Mouse (Mus musculus) megakaryocyte, embryonic 14.5 days (primary cell): ENCODE data around the gene Il17rc. TPM values are rescaled to one million over a fixed set of nuclear protein-coding genes. Genes with fewer than 3 reads are reported as not detected.
A peak's percentile ranks its signal among the peaks of the same experiment; 100 is the strongest.

Experiments
- H3K27me3 ChIP-seq: replicated peaks from 2 replicates; pipeline ENCODE3; 2012; ENCODE audit warnings: inconsistent platforms
- H3K36me3 ChIP-seq: replicated peaks from 2 replicates; pipeline ENCODE3; 2012; ENCODE audit warnings: low read length, inconsistent platforms, mixed read lengths
- H3K4me1 ChIP-seq: 2 replicates; pipeline ENCODE4 v1.6.1; 2012; ENCODE audit warnings: inconsistent platforms
- H3K4me3 ChIP-seq: replicated peaks from 2 replicates; pipeline ENCODE3; 2012; ENCODE audit warnings: moderate library complexity, mild to moderate bottlenecking, inconsistent platforms
- H3K9me3 ChIP-seq: 2 replicates; pipeline ENCODE4 v1.6.1; 2012; ENCODE audit warnings: inconsistent platforms
- FLI1 ChIP-seq: IDR thresholded peaks from 2 replicates; pipeline ENCODE4 v1.6.1; 2012; ENCODE audit warnings: low read length, inconsistent platforms, mixed read lengths
- GATA1 ChIP-seq: IDR thresholded peaks from 3 replicates; pipeline ENCODE4 v1.6.1; 2012; ENCODE audit warnings: mixed read lengths, low read length, inconsistent platforms, borderline replicate concordance
- polyA plus RNA-seq: library from polyadenylated mRNA; stranded (reverse); fragments of >175 nt; gene quantifications from 2 replicates; pipeline ENCODE4 v1.2.3, GENCODE M21; 2012; ENCODE audit warnings: low replicate concordance; ENCODE audit not compliant: insufficient read depth

The Il17rc gene
- polyA plus RNA-seq, 1 experiment = 0.25 TPM

DNA sequence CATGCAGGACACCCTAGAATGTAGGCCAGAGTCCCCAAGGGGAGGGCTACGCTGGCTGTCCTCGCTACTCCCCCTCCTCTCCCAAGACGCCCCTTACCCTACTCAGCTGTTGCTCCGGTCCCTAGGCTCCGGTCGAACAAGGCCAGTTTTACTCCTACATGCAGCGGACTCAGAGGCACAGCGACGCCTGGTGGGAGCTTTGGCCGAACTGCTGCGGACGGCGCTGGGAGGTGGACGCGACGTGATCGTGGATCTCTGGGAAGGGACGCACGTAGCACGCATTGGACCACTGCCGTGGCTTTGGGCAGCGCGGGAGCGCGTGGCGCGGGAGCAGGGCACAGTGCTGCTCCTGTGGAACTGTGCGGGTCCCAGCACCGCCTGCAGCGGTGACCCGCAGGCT is 1.8 kb upstream of the Il17rc start:
- Histone ChIP-seq H3K27me3 (peaks cover 67% of the 10 kb centered on the region), H3K9me3 (no peaks in the 10 kb centered on the region), H3K36me3 (no peaks in the 10 kb centered on the region), H3K4me1 (peaks cover 36% of the 10 kb centered on the region), H3K4me3 (peak overlapping the region; percentile 92)
- TF ChIP-seq FLI1 (no peak), GATA1 (no peak)

DNA sequence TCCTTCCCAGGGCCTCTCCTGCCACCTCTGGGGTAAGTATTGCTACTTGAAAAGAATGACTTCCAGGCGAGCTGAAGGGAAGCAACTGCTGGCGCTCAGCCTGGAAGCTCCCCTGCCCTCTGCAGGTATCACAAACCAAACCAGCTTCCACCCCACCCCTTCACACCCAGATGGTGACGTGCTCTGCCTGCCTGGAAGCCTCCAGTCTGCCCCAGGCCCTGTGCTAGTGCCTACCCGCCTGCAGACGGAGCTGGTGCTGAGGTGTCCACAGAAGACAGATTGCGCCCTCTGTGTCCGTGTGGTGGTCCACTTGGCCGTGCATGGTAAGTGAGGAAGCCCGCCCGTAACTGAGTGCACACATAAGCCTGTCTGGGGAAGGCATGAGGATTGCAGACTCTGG is 834 bp downstream of the Il17rc start:
- Histone ChIP-seq H3K4me1 (peaks cover 37% of the 10 kb centered on the region), H3K36me3 (no peaks in the 10 kb centered on the region), H3K9me3 (no peaks in the 10 kb centered on the region), H3K27me3 (peaks cover 67% of the 10 kb centered on the region), H3K4me3 (no peak overlapping the region)
- TF ChIP-seq GATA1 (no peak), FLI1 (no peak)

DNA sequence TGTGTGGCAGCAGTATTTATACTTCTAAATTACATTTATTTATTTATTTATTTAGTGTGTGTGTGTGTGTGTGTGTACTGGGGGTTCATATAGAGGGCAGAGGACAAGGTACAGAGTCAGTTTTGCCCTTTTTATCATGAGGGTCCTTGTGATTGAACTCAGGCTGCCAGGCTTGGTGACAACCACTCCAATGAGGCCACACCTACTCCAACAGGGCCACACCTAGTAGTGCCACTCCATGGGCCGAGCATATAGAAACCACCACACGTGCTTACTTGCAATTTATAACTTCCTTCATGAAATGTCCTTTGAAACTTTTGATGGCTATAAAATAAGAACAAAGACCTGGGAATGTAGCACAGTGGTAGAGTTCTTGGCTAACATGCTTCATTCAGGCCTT is 2.0 kb downstream of the Il17rc start:
- no peak for TF ChIP-seq FLI1
- TF ChIP-seq GATA1 = no peak
- Histone ChIP-seq H3K4me1 (peaks cover 35% of the 10 kb centered on the region), H3K27me3 (peaks cover 67% of the 10 kb centered on the region), H3K4me3 (no peak overlapping the region), H3K9me3 (no peaks in the 10 kb centered on the region), H3K36me3 (no peaks in the 10 kb centered on the region)

DNA sequence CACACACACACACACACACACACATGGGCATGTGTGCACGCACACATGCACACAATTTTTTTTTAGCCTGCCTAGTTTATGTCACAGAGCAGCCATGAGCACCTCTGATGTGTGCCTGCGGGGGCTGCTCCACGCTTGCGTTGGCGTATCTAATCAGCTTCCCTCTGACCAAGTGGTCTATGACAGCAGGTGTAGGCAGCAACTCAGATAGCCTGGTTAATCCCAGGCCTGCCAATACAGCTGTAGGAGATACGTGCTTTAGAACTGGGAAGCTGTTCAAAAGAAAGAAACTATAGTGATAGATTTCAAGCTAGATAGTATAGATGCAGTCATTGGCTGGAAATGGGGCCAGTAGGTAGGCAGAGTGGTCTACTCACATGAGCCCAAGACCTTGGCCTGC is 2.5 kb downstream of the Il17rc start:
- TF ChIP-seq GATA1 = no peak
- TF ChIP-seq FLI1 = no peak
- Histone ChIP-seq H3K27me3 (peaks cover 69% of the 10 kb centered on the region), H3K4me3 (no peak overlapping the region), H3K9me3 (no peaks in the 10 kb centered on the region), H3K36me3 (no peaks in the 10 kb centered on the region), H3K4me1 (peaks cover 32% of the 10 kb centered on the region)

- TF ChIP-seq FLI1 = no peak
- no peak for TF ChIP-seq GATA1
- peaks cover 35% of the 10 kb centered on the region for H3K4me1 ChIP-seq
- no peaks in the 10 kb centered on the region for H3K9me3 ChIP-seq
- no peaks in the 10 kb centered on the region for H3K36me3 ChIP-seq
- H3K4me3 ChIP-seq = no peak overlapping the region
- peaks cover 55% of the 10 kb centered on the region for H3K27me3 ChIP-seq
Observed at GRCm38 (mm10) chr6:113477353-113477752, 6.1 kb downstream of the Il17rc start.

- TF ChIP-seq GATA1 (no peak), FLI1 (no peak)
- no peak overlapping the region for H3K4me3 ChIP-seq
- peaks cover 48% of the 10 kb centered on the region for H3K27me3 ChIP-seq
- H3K9me3 ChIP-seq = no peaks in the 10 kb centered on the region
- H3K36me3 ChIP-seq = no peaks in the 10 kb centered on the region
- H3K4me1 ChIP-seq = peaks cover 43% of the 10 kb centered on the region
Observed at GRCm38 (mm10) chr6:113478906-113479305, 7.7 kb downstream of the Il17rc start.

GRCm38 (mm10) chr6:113480555-113481373 is 9.5 kb downstream of the Il17rc start:
- peaks cover 34% of the 10 kb centered on the region for H3K27me3 ChIP-seq
- peak overlapping the region; percentile 46 for H3K4me3 ChIP-seq
- peaks cover 11% of the 10 kb centered on the region for H3K36me3 ChIP-seq
- peaks cover 61% of the 10 kb centered on the region for H3K4me1 ChIP-seq
- no peak for TF ChIP-seq GATA1
- no peak for TF ChIP-seq FLI1
- no peaks in the 10 kb centered on the region for H3K9me3 ChIP-seq

- Histone ChIP-seq H3K4me3 (peak overlapping the region; percentile 98), H3K36me3 (peaks cover 27% of the 10 kb centered on the region), H3K9me3 (no peaks in the 10 kb centered on the region), H3K4me1 (peaks cover 69% of the 10 kb centered on the region), H3K27me3 (peaks cover 20% of the 10 kb centered on the region)
- TF ChIP-seq FLI1 = no peak
- no peak for TF ChIP-seq GATA1
Observed at GRCm38 (mm10) chr6:113482477-113483099, 11.4 kb downstream of the Il17rc start.

DNA sequence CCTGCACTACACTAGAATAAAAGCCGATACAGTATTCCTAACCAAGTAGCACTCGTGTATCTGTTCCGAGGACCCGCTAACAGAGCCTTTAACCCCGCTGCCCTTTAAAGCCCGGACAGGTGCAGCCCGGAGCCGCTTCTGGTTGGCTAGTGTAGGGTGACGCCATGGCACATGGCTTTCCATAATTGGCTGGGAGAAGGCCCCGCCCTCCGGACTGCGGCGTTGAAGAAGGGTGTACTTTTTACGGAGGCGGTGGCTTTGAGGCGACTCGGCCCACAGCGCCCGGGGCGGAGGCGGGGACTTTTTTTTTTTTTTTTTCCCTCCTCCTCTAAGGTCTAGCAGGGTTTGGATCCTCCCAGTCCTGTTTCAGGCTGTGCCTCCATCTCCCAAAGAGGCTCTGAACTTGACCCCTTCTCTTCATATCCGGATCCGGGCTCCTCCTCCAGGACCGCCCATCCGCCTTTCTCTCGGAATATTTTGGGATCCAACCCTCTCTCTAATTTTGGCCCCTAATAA is 11.9 kb downstream of the Il17rc start, which contains the start of gene Creld1:
Creld1 (plus strand) TSS at position 198 of the 516 bp plus-strand sequence.
- Histone ChIP-seq H3K36me3 (peaks cover 33% of the 10 kb centered on the region), H3K4me1 (peaks cover 75% of the 10 kb centered on the region), H3K27me3 (peaks cover 18% of the 10 kb centered on the region), H3K9me3 (no peaks in the 10 kb centered on the region), H3K4me3 (peak within 1 kb of the TSS; percentile 98)
- TF ChIP-seq FLI1 (no peak), GATA1 (no peak)

- Histone ChIP-seq H3K4me1 (peaks cover 81% of the 10 kb centered on the region), H3K36me3 (peaks cover 38% of the 10 kb centered on the region), H3K4me3 (peak overlapping the region; percentile 98), H3K9me3 (no peaks in the 10 kb centered on the region), H3K27me3 (peaks cover 16% of the 10 kb centered on the region)
- TF ChIP-seq GATA1 (no peak), FLI1 (no peak)
Observed at GRCm38 (mm10) chr6:113483729-113484128, 12.5 kb downstream of the Il17rc start.
